Mouse (Mus musculus): Measurements from ENCODE around the gene Ndufa10.

GRCm38 (mm10) chr1:92474066-92474578 lies 462 bp upstream of the Ndufa10 start:
- TF ChIP-seq POLR2A (IDR thresholded peaks at IDR 0.05; ENCODE audit: borderline replicate concordance, extremely low read depth, low read depth, low read length): no peak
- no peak for TF ChIP-seq CTCF (IDR thresholded peaks at IDR 0.05; ENCODE audit: insufficient read depth, low read length)

Measured in lung, adult 2 months (tissue).